Mouse (Mus musculus) brown adipose tissue, adult 24 weeks (tissue): ENCODE data around the gene Adam1b. TPM values are rescaled to one million over a fixed set of nuclear protein-coding genes. Genes with fewer than 3 reads are reported as not detected.
"Not testable (repeated sequence)": the region's sequence is repeated elsewhere in the genome, so short reads cannot be mapped to it uniquely, and the experiment has no call there.

ENCODE experiments used
- H3K27ac ChIP-seq: fragments of 200-500 bp; replicated peaks from 2 replicates; pipeline ENCODE4 v1.5.1; 2012; ENCODE audit warnings: low read depth, mild to moderate bottlenecking, low read length
- H3K4me1 ChIP-seq: fragments of 200-500 bp; 2 replicates; pipeline ENCODE4 v1.6.1; 2012; ENCODE audit warnings: low read length, mixed read lengths; ENCODE audit not compliant: control insufficient read depth, insufficient read depth, insufficient read length
- H3K4me3 ChIP-seq: fragments of 200-500 bp; 2 replicates; pipeline ENCODE4 v1.5.1; 2012; ENCODE audit warnings: low read depth, mild to moderate bottlenecking, low read length, moderate library complexity; ENCODE audit not compliant: insufficient read depth
- polyA plus RNA-seq: library from polyadenylated mRNA; stranded (reverse); fragments of >200 nt; gene quantifications from 2 replicates; pipeline ENCODE4 v1.2.4, GENCODE M21; 2012; ENCODE audit not compliant: missing spikeins, insufficient read depth, insufficient read length

The Adam1b gene
- polyA plus RNA-seq, 1 experiment, result not detected

DNA sequence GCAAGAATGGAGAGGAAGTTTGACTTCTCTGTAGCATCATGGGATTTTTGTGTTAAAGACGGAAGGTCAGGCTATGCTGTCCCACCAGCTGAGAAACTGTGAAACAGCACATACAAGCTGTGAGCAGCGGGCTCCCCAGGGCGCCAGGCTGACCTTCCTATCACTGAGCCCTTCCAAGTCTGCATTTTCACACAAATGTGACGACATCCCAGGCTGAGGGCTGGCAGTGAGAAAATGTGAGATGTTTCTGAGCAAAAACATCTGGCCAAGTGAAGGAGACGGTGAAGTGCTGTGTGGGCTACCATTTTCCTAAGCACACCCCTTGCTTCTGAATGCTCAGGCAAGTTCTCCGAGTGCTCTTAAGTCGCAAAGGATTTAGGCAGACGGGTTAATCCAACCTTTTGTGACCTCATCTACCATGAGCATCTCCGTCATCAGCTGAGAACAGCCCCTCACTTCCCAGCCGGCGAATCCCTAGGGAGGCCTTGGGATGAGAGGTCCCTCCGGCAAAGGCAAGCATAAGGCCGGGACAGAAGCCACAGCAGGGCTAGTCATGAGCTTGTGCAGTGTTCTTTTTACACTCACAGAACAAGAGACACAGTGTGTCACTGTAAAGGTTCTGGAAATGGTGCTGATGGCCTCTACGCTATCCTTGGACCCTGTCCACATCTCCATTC is 22.7 kb upstream of the Adam1b start:
- Histone ChIP-seq H3K4me3 (no peak overlapping the region), H3K4me1 (no peaks in the 10 kb centered on the region), H3K27ac (no peak overlapping the region)

DNA sequence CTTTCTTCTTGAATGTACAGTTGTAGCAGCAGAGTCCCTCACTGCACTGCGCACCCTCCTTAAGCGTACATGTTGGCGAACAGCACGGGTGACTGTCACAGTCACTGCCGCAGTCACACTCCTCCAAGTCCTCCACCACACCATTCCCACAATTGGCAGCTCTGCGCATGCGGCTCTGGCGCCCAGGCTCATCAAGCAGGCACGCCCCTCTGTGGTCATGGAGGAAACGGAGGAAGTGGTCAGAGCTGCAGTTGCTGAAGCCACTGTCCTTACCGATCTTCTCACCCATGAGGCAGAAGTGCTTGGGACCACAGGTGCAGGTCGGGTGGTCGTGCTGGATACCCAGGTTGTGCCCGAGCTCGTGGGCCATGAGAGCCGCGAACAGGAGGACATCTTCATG is 16.5 kb upstream of the Adam1b start:
- not testable (repeated sequence) for H3K4me3 ChIP-seq, H3K4me1 ChIP-seq, H3K27ac ChIP-seq

DNA sequence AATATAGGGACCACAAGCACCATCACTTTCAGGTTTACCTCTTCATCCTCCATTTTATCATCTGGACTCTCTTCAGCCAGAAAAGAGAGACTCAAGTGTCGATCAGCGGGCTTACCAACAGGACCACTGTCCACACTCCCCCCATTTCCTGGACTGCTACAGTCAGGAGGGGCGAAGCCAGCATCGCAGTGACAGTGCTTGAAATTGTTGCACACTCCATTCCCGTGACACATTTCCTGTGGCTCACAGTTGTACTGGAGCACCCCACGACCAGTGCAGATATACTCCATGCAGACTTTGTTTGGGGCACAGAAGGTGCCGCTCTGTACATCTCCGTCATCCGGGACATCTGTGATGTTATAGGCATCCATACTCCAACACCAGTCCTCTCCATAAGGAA is 15.7 kb upstream of the Adam1b start:
- no peaks in the 10 kb centered on the region for H3K4me1 ChIP-seq
- no peak overlapping the region for H3K27ac ChIP-seq
- H3K4me3 ChIP-seq, result no peak overlapping the region

DNA sequence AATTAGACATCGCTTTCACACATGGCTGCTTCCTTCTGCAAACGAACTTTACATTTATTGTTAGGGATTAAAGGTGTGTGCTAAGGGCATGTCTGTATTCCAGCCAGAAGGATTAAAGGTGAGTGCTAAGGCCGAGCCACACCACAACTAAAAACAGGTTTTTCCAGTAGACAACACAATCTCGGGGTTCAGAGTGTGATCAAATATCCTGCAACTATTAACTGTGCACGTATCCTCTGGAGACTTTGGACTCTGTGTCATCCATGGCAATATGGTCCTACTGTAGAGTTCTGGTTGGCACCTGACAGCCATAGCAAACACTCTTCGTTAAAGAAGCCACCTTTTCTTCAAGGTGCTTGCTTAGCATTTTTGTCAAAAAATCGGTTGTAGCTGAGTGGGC is 6.8 kb upstream of the Adam1b start:
- no peaks in the 10 kb centered on the region for H3K4me1 ChIP-seq
- H3K4me3 ChIP-seq, result no peak overlapping the region
- no peak overlapping the region for H3K27ac ChIP-seq

DNA sequence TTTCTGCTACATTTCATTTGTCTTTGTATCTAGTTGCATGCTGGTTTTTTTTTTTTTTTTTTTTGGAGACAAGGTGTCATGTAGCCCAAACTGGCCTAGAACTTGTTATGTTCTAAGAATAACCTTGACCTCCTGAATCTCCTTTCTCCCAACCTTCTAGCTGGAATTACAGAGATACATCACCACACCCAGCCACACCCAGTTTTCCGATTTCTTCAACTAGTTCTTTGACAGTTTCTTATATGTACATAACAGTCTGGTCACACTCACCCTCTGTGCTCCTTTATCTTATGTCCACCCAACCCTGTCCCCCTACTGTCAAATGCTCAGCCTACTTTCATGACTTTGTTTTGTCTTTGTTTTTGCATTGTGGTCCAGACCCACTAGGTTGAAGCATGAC is 3.6 kb upstream of the Adam1b start:
- no peak overlapping the region for H3K27ac ChIP-seq
- H3K4me3 ChIP-seq, result no peak overlapping the region
- H3K4me1 ChIP-seq, result no peaks in the 10 kb centered on the region

DNA sequence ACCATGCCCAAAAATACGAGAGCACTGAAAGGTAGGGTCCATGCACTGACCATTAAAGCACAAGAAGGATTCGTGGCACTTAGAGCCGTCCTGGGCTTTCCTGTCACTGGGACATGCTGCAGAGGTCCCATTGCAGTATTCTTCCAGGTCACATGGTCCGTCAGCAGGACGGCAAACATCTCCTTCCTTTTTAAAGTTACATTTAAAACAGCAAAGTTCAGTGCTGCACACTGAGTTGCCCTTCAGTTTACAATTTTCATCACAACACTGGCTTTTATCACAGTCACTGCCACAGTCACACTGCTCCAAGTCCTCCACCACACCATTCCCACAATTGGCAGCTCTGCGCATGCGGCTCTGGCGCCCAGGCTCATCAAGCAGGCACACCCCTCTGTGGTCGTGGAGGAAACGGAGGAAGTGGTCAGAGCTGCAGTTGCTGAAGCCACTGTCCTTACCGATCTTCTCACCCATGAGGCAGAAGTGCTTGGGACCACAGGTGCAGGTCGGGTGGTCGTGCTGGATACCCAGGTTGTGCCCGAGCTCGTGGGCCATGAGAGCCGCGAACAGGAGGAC is 1.7 kb downstream of the Adam1b start:
- H3K4me3 ChIP-seq, H3K27ac ChIP-seq: not testable (repeated sequence)

DNA sequence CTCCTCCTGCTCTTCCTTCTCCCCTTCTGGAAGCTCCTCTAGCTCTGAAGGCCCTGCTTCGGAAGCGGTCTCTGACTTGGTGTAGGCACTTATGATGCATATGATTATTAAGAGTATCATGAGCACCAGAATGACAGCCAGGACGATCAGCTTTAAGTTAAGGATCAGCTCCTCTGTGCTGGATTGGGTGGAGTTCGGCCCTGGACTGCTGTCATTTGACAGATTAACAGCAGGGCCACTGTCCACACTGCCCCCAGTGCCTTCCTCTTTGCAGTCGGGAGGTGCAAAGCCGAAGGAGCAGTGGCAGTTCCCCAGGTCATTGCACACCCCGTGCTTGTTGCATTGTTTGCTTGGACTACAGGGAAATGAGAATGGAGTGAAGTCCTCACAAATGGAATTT is 2.5 kb downstream of the Adam1b start:
- Histone ChIP-seq H3K4me1 (no peaks in the 10 kb centered on the region), H3K27ac (no peak overlapping the region), H3K4me3 (no peak overlapping the region)

More for the DNA sequence above, 1.7 kb downstream of the Adam1b start:
- H3K4me1 ChIP-seq, result not testable (repeated sequence)

DNA sequence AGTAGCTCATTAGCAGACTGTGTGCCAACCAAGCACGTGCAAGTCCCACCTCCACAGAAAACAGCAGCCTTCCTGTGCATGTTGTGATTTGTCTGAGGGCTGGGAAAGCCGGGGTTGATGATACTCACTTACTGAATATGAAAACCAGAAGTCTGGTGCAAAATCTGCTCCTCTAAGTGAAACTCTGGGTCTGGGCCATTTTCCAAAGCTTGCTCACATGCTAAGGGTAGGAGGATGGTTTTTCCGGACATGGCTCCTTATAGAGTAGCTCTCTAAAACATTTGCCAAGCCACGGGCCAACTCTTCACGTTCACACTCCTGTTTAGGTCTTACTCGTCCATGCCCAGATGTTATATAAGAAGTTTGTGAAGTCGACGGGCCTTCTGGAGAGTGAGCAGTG is 9.9 kb downstream of the Adam1b start:
- Histone ChIP-seq H3K27ac (no peak overlapping the region), H3K4me1 (no peaks in the 10 kb centered on the region), H3K4me3 (no peak overlapping the region)

DNA sequence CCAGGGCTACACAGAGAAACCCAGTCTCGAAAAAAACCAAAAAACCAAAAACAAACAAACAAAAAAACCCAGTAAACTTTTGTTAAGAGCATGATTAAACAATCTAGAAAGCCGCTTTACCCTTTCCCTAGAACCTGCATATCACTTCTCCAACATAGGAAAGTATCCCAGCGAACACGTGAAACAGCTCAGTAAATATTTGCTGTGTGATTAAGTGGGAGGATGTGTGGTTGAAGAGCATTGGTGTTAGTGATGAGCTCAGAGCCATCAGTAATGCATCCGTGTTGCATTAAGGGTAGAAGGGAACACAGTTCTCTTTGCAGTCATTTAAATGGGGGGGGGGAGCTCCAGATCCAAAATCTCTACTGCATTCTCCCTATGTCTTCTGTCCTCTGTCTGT is 18.4 kb downstream of the Adam1b start:
- Histone ChIP-seq H3K27ac (no peak overlapping the region), H3K4me3 (no peak overlapping the region), H3K4me1 (no peaks in the 10 kb centered on the region)

DNA sequence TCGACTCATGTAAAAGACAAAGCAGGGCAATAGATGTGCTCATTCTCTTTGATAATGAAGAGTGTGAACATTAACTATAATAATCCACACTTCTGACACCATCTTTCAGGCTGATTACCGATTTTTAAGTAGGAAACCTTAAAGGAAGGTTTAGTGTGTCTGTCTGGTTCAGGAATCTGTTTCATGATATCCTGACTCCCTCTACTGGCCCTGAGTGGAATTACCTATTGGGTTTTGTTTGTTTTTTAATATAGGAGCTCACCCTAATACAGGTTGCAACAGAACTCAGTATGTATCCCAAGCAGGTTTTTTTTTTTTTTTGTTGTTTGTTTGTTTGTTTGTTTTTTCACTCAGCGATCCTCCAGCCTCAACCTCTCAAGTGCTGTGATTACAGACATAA is 25.6 kb downstream of the Adam1b start:
- H3K4me3 ChIP-seq, result no peak overlapping the region
- no peaks in the 10 kb centered on the region for H3K4me1 ChIP-seq
- no peak overlapping the region for H3K27ac ChIP-seq

DNA sequence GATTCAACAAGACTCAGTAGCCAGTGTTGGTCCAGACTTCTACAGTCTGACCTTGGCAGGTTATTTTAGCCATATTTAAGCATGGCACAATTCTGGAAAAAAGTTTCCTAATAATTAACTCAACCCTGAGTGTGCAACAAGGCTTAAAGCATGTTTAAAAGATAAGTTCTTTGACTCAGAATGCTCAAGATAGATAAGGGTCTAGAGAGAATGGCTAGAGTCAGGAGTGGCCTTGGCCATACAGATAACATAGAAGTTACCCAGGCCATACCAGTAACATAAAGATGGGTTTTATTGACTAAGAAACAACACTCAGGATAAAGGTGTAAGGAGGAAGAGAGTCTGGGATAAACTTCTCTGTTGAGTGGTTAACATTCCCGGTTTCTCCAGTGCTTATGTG is 27.2 kb downstream of the Adam1b start:
- Histone ChIP-seq H3K4me1 (no peaks in the 10 kb centered on the region), H3K27ac (no peak overlapping the region)

DNA sequence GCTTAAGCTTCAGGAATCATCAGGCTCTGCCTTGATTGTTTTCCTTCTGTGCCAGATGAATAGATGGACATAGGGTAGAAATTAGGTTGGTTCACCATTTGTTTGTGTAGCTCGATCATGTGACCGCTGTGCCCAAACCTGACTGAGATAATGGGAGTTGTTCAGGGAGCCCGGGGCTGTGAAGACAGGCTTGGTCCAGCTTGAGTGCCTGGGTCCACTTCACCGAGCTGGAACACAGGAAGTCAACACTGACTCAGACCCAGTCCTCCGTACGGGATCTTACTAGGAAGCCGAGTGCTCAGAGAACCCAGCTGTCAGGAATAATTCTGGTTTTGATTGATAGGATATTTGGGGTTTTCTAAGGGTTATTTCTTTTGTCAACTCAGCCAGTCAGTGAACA is 28.6 kb downstream of the Adam1b start:
- Histone ChIP-seq H3K4me1 (no peaks in the 10 kb centered on the region), H3K27ac (no peak overlapping the region), H3K4me3 (no peak overlapping the region)

More for the DNA sequence above, 27.2 kb downstream of the Adam1b start:
- no peak overlapping the region for H3K4me3 ChIP-seq

DNA sequence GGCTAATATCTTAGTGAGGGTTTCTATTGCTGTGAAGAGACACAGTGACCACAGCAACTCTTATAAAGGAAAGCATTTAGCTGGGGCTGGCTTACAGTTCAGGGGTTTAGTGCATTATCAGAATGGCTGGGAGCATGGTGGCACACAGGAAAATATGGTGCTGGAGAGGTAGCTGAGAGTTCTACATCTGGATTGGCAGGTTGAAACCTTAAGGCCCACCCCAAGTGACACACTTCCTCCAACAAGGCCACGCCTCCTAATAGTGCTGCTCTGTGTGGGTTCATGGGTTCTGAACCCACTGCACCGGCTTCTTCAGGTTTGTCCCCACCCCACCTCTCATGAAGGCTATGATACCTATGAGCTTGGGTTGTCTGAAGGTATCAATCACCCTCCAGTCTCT is 30.8 kb downstream of the Adam1b start:
- Histone ChIP-seq H3K4me3 (no peak overlapping the region), H3K4me1 (no peaks in the 10 kb centered on the region), H3K27ac (no peak overlapping the region)

DNA sequence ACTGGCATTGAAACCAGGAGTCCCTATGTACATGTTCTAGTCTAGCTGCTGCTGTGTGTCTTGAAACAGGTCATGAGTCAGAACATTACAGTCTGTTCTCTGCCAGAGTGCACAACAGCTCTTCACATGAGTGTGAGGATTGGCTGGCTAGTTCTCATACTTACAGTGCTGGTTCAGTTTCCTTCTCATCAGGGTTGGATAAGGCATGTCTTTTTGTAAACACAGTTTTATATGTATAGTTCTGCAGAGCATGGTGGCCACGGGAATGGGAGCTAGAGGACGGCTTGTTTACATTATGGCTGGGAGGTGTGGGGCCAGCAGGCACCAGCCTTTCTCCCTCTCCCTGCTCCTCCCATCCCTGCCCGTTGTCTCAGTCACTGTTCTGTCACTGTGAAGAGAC is 33.7 kb downstream of the Adam1b start:
- Histone ChIP-seq H3K4me1 (no peaks in the 10 kb centered on the region), H3K4me3 (no peak overlapping the region), H3K27ac (no peak overlapping the region)

DNA sequence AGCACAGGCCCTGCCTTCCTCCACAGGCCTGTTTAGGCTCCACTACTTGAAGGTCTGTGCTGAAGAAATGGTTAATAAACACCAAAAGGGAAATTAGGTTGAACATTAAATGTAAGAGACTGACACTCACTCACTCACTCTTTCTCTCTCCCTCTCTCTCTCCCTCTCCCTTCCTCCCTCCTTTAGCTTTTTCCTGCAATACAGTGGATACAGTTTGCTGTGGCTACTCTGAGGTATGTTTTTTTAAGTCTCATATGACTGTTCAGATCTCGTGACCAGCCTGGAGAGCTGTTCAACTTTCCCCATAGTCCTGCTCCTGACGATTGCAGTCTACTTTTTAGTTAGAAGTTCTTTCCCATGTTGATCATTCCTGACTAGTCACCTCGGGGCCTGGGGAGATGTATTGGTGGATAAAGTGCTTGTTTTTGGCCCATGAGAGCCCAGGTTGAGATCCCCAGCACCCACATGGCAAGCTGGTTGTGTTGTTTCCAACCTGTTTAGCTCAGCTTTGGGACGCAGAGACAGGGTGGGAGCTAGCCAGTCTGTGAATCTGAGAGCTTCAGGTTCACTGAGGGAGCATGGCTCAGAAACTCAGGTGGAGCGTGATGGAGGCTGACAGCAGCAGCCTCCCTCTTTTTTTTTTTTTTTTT is 39.5 kb downstream of the Adam1b start:
- Histone ChIP-seq H3K27ac (no peak overlapping the region), H3K4me1 (no peaks in the 10 kb centered on the region), H3K4me3 (no peak overlapping the region)

DNA sequence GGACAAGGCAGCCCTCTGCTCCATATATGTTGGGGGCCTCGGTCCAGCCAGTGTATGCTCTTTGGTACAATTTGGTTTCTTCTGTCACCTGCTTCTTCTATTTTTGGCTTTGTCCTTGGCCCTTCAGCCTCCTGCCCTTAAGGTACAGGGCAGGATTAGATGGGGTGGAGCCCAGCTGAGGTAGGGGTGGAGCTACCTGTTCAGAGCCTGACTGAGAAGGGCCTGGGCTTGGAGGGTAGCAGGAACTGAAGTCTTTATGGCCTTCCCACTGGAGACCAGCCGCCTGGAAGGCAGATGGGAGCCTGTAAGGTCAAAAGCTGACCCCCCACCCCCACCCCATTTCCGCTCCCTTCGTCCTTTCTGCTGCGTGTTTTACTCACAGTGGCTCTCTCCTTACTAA is 40.3 kb downstream of the Adam1b start:
- Histone ChIP-seq H3K27ac (no peak overlapping the region), H3K4me3 (no peak overlapping the region), H3K4me1 (no peaks in the 10 kb centered on the region)
